Mouse (Mus musculus) inflammation-experienced regulatory T-cells (primary cell): Measurements from ENCODE around the gene Rad21l. TPM values are rescaled to one million over a fixed set of nuclear protein-coding genes. Genes with fewer than 3 reads are reported as not detected.

Source experiments
- polyA plus RNA-seq, 2 experiments: library from polyadenylated mRNA; unstranded; fragments of 100-300 nt; shearing (Covaris generic); gene quantifications; one replicate each; pipeline ENCODE4 v1.2.1; 2017

The Rad21l gene
- polyA plus RNA-seq, result under 1 TPM in 1 of 2 experiments, not detected in 1; 0.17 TPM

DNA sequence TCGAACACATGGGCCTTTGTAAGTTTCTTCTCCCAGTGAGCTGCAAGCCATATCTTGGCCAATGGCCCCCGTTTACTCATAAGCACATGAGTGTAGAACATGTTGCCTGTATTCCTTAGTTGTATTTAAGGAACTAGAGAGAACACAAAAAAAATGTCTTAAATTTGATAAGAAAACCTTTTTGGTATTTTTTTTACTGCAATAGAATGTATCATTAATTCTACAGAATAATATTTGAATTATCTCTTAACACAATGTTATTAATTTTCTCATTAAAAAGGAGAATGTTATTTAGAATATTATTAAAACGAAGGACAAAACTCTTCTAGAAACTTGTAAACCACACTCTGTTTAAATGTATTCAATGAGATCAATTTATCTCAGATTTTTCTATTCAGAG is at the start of gene Rad21l:
Gene Rad21l (minus strand): TSS at position 101 of the 400 bp plus-strand sequence.

DNA sequence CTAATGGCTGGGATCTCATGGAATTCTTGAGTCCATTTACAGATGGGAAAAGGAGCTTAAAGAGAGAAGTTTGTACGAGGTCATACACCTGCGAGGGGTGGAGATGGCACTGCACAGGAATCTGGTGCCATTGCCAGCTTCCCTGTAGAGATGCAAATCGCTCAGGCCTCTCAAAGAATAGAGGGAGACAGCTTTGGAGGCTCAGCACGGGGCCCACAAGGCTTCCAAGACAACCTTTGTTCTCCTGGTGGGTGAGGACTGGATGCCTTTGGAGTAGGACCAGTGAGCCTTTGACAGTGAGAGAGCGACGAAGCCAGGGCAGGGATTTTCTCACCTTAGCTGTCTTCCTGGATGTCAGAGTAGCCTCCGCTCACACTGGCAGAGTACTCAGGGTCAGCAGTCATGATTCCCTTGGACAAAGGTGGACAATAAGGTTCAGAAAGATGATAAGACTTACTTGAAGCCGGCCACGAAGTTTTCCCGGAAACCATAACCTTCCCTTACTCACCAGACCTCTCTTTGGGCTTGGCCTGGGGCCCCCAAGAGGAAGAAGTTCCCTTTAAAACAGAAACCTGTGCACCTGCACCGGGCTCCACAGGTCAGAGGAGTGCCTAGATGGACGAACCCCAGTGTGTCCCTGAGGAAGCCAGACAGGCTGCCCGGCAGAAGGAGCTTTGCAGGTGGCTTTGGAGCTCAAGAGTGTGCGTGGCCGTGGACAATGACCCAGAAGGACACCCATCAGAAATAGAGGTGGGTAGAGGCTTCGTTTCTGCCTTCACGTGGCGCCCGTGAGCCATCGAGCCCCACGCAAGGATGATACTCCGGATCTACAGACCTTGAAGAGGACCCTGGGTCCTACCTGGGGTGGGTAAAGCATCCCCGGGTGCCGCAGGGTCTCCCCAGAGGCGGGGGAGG is 33.2 kb upstream of the Rad21l start, which contains the start of gene Tmem74b:
Gene Tmem74b (plus strand): TSS at position 778 of the 915 bp plus-strand sequence.

DNA sequence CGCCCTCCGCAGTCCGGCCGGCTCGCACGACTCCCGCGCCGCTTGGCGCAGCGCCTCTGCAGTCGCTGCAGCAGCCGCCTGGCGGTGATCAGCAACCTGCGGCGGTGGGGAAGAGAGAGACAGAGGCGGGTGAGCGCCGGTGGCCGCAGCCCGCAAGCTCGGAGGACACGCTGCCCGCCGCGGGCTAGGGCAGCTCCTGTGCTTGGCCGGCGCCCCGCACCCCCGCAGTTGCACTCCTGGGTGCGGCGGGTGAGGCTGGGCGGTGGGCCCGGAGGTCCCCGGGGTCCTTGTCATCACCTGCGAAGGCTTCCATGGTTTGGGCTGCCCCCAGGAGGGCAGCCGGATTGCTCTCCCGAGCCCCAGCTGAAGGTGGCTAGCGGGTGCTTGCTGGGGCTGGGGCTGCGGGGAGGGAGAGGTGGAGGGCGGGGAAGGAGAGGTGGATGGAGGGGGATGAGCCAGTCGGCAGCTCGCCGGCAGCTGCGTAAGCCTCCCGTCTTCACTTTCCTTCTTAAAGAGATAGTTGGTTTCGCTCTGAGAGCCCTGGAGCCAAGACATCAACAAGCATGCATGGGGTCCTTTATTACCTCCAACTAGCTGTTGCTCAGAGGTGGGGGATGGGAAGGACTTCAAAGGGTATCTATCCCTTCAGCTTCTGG is 36.0 kb downstream of the Rad21l start, which contains the start of gene Snph:
Gene Snph (minus strand): TSS at position 435 of the 656 bp plus-strand sequence.

Other genes starting within 250 kb of the Rad21l start
- under 1 TPM in 1 of 2 experiments, not detected in 1; 0.87 TPM for gene 4921509C19Rik, start 192.4 kb downstream of the Rad21l start, polyA plus RNA-seq
- gene Nsfl1c, start 174.4 kb downstream of the Rad21l start, polyA plus RNA-seq, result 100 to 1,000 TPM; 157 to 162 TPM
- 100 to 1,000 TPM; 347 to 354 TPM for gene Fkbp1a, start 126.0 kb downstream of the Rad21l start, polyA plus RNA-seq
- 10 to 100 TPM; 27.5 to 78.1 TPM for gene Sdcbp2, start 95.9 kb downstream of the Rad21l start, polyA plus RNA-seq
- 1 to 10 TPM; 1.1 to 4.4 TPM for gene Snph, start 35.9 kb downstream of the Rad21l start, polyA plus RNA-seq
- gene Tmem74b, start 33.5 kb upstream of the Rad21l start, polyA plus RNA-seq, result under 1 TPM; 0.20 to 0.88 TPM
- gene Psmf1, start 75.7 kb upstream of the Rad21l start, polyA plus RNA-seq, result 10 to 100 TPM; 65.8 to 79.3 TPM
- gene Rspo4, start 174.4 kb upstream of the Rad21l start, polyA plus RNA-seq, result under 1 TPM; 0.13 to 0.47 TPM
- gene Angpt4, start 242.7 kb upstream of the Rad21l start, polyA plus RNA-seq, result under 1 TPM; 0.19 to 0.91 TPM